Mouse (Mus musculus) spleen, adult 2 months (tissue): Measurements from ENCODE around the gene Snap29.

Source experiments
- CTCF ChIP-seq: fragments of 200-500 bp; IDR thresholded peaks from 2 replicates; pipeline ENCODE4 v1.5.1; 2011; ENCODE audit warnings: mild to moderate bottlenecking, inconsistent platforms; ENCODE audit not compliant: insufficient read depth, insufficient read length, insufficient replicate concordance; ENCODE audit errors: extremely low read depth
- POLR2A ChIP-seq: fragments of 200-500 bp; IDR thresholded peaks from 2 replicates; pipeline ENCODE4 v1.6.1; 2011; ENCODE audit warnings: low read depth, low read length, inconsistent platforms

DNA sequence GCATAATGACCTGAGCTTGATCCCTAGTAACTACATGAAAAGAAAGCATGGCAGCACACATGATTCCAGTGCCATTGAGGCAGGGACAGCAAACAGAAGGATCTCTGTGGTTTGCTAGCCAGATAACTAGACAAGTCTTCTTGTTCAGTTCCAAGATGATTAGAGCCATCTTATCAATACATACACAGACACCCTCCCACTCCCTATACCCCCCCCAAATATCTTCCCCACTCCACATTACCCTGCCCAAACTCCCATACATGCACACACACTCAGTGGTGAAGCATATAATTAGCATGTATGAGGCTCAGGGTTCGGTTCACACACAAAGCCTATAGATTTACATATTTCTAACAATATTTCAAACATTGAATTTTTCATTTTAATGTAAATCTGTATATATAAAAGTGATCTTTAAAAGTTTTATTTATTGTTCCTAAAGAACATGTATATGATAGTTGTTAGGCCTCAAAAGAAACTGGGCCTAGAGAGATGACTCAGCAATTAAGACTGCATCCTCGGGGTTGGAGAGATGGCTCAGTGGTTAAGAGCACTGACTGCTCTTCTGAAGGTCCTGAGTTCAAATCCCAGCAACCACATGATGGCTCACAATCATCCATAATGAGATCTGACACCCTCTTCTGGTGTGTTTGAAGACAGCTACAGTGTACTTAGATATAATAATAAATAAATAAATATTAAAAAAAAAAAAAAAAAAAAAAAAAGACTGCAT, 22.0 kb upstream of the Snap29 start:
- no peak for TF ChIP-seq POLR2A
- no peak for TF ChIP-seq CTCF
